Mouse (Mus musculus): ENCODE results near the gene Ercc4. TPM values are rescaled to one million over a fixed set of nuclear protein-coding genes. Genes with fewer than 3 reads are reported as not detected.

Gene Ercc4
- polyA plus RNA-seq, 2 experiments, result 3.1 TPM

- H3K4me2 ChIP-seq (ENCODE audit: low read depth), result no peak overlapping the region
- H3K9ac ChIP-seq (replicated peaks), result no peak overlapping the region
- DNase-seq (ENCODE audit: low read depth in 3 of 3, low spot score in 3 of 3), result no peak
- no peak for ATAC-seq (ENCODE audit: insufficient read depth)
- no peaks in the 10 kb centered on the region for H3K4me1 ChIP-seq (replicated peaks; ENCODE audit: control insufficient read depth in 2 of 2, insufficient read depth in 2 of 2, low read length in 1 of 2)
- no peak overlapping the region for H3K27ac ChIP-seq
- TF ChIP-seq CTCF (IDR thresholded peaks at IDR 0.05; ENCODE audit: low read depth), result no peak
- no peak for TF ChIP-seq EP300 (IDR thresholded peaks at IDR 0.05; ENCODE audit: low read depth)
- H3K27me3 ChIP-seq (ENCODE audit: control insufficient read depth, insufficient read depth, low read length), result no peaks in the 10 kb centered on the region
- H3K4me3 ChIP-seq (ENCODE audit: insufficient read depth in 1 of 2, low read depth in 2 of 2, low read length in 2 of 2), result no peak overlapping the region
- H3K36me3 ChIP-seq (replicated peaks; ENCODE audit: control insufficient read depth, insufficient read depth, low read depth), result no peaks in the 10 kb centered on the region
- H3K9me3 ChIP-seq (ENCODE audit: control insufficient read depth, low read length), result no peaks in the 10 kb centered on the region
Measured at GRCm38 (mm10) chr16:13154352-13154751, 44.9 kb downstream of the Ercc4 start.

GRCm38 (mm10) chr16:13157314-13157713 is 47.8 kb downstream of the Ercc4 start:
- ATAC-seq (ENCODE audit: insufficient read depth) (no peak), DNase-seq (ENCODE audit: low read depth in 3 of 3, low spot score in 3 of 3) (no peak)
- WGBS (ENCODE audit: insufficient replicate concordance), result 12% methylated on average over 6 of the region's 6 CpGs
- H3K9ac ChIP-seq (replicated peaks), result no peak overlapping the region
- no peaks in the 10 kb centered on the region for H3K36me3 ChIP-seq (replicated peaks; ENCODE audit: control insufficient read depth, insufficient read depth, low read depth)
- H3K4me3 ChIP-seq (ENCODE audit: insufficient read depth in 1 of 2, low read depth in 2 of 2, low read length in 2 of 2), result no peak overlapping the region
- TF ChIP-seq EP300 (IDR thresholded peaks at IDR 0.05; ENCODE audit: low read depth), result no peak
- TF ChIP-seq CTCF (IDR thresholded peaks at IDR 0.05; ENCODE audit: low read depth), result no peak
- H3K4me2 ChIP-seq (ENCODE audit: low read depth), result no peak overlapping the region
- no peaks in the 10 kb centered on the region for H3K4me1 ChIP-seq (replicated peaks; ENCODE audit: control insufficient read depth in 2 of 2, insufficient read depth in 2 of 2, low read length in 1 of 2)
- no peak overlapping the region for H3K27ac ChIP-seq
- no peaks in the 10 kb centered on the region for H3K27me3 ChIP-seq (ENCODE audit: control insufficient read depth, insufficient read depth, low read length)
- no peaks in the 10 kb centered on the region for H3K9me3 ChIP-seq (ENCODE audit: control insufficient read depth, low read length)

GRCm38 (mm10) chr16:13158153-13158670 is 48.7 kb downstream of the Ercc4 start:
- Histone ChIP-seq H3K9ac (replicated peaks) (no peak overlapping the region), H3K36me3 (replicated peaks; ENCODE audit: control insufficient read depth, insufficient read depth, low read depth) (no peaks in the 10 kb centered on the region), H3K27me3 (ENCODE audit: control insufficient read depth, insufficient read depth, low read length) (no peaks in the 10 kb centered on the region), H3K27ac (no peak overlapping the region), H3K4me2 (ENCODE audit: low read depth) (no peak overlapping the region), H3K9me3 (ENCODE audit: control insufficient read depth, low read length) (no peaks in the 10 kb centered on the region), H3K4me1 (replicated peaks; ENCODE audit: control insufficient read depth in 2 of 2, insufficient read depth in 2 of 2, low read length in 1 of 2) (no peaks in the 10 kb centered on the region), H3K4me3 (ENCODE audit: insufficient read depth in 1 of 2, low read depth in 2 of 2, low read length in 2 of 2) (no peak overlapping the region)
- no peak for ATAC-seq (ENCODE audit: insufficient read depth)
- no peak for DNase-seq (ENCODE audit: low read depth in 3 of 3, low spot score in 3 of 3)
- 62% methylated on average over 3 of the region's 3 CpGs for WGBS (ENCODE audit: insufficient replicate concordance)
- TF ChIP-seq EP300 (IDR thresholded peaks at IDR 0.05; ENCODE audit: low read depth), result no peak
- 0 out of 2 replicates have a peak, but pooled peaks have one; percentile 7 for TF ChIP-seq CTCF (IDR thresholded peaks at IDR 0.05; ENCODE audit: low read depth)

- TF ChIP-seq EP300 (IDR thresholded peaks at IDR 0.05; ENCODE audit: low read depth) (no peak), CTCF (IDR thresholded peaks at IDR 0.05; ENCODE audit: low read depth) (no peak)
- Histone ChIP-seq H3K4me2 (ENCODE audit: low read depth) (no peak overlapping the region), H3K27ac (no peak overlapping the region), H3K9ac (replicated peaks) (no peak overlapping the region), H3K4me1 (replicated peaks; ENCODE audit: control insufficient read depth in 2 of 2, insufficient read depth in 2 of 2, low read length in 1 of 2) (no peaks in the 10 kb centered on the region), H3K36me3 (replicated peaks; ENCODE audit: control insufficient read depth, insufficient read depth, low read depth) (no peaks in the 10 kb centered on the region), H3K4me3 (ENCODE audit: insufficient read depth in 1 of 2, low read depth in 2 of 2, low read length in 2 of 2) (no peak overlapping the region), H3K9me3 (ENCODE audit: control insufficient read depth, low read length) (no peaks in the 10 kb centered on the region), H3K27me3 (ENCODE audit: control insufficient read depth, insufficient read depth, low read length) (no peaks in the 10 kb centered on the region)
- 13% methylated on average over 13 of the region's 13 CpGs for WGBS (ENCODE audit: insufficient replicate concordance)
- ATAC-seq (ENCODE audit: insufficient read depth), result no peak
- DNase-seq (ENCODE audit: low read depth in 3 of 3, low spot score in 3 of 3), result peak in 1 of 3 experiments; percentile 10
Measured at GRCm38 (mm10) chr16:13158906-13159889, 49.7 kb downstream of the Ercc4 start.

- peak; percentile 94 for TF ChIP-seq CTCF (IDR thresholded peaks at IDR 0.05; ENCODE audit: low read depth)
- no peak for TF ChIP-seq EP300 (IDR thresholded peaks at IDR 0.05; ENCODE audit: low read depth)
- ATAC-seq (ENCODE audit: insufficient read depth), result peak; percentile 76; the same call in 1 of the 2 replicates
- H3K4me2 ChIP-seq (ENCODE audit: low read depth), result peak overlapping the region; percentile 56
- H3K4me1 ChIP-seq (replicated peaks; ENCODE audit: control insufficient read depth in 2 of 2, insufficient read depth in 2 of 2, low read length in 1 of 2), result no peaks in the 10 kb centered on the region
- H3K9ac ChIP-seq (replicated peaks), result no peak overlapping the region
- no peaks in the 10 kb centered on the region for H3K27me3 ChIP-seq (ENCODE audit: control insufficient read depth, insufficient read depth, low read length)
- H3K9me3 ChIP-seq (ENCODE audit: control insufficient read depth, low read length), result no peaks in the 10 kb centered on the region
- DNase-seq (ENCODE audit: low read depth in 3 of 3, low spot score in 3 of 3), result peak; percentile 45 to 59 (median 51)
- no peaks in the 10 kb centered on the region for H3K36me3 ChIP-seq (replicated peaks; ENCODE audit: control insufficient read depth, insufficient read depth, low read depth)
- no peak overlapping the region; a peak in 1 of 4 replicates for H3K4me3 ChIP-seq (ENCODE audit: insufficient read depth in 1 of 2, low read depth in 2 of 2, low read length in 2 of 2)
- H3K27ac ChIP-seq, result no peak overlapping the region
- 2% methylated on average over 29 of the region's 29 CpGs for WGBS (ENCODE audit: insufficient replicate concordance)
Measured at GRCm38 (mm10) chr16:13159927-13160644, 50.6 kb downstream of the Ercc4 start.

Data from liver, embryonic 14.5 days (tissue).